ENCODE assay signal across 19 mouse cellular contexts in genomic region chr15:94523251-94523650, GRCm38 (mm10). TPM values are rescaled to one million over a fixed set of nuclear protein-coding genes. Genes with fewer than 3 reads are reported as not detected.
DNase-seq lines count a peak whose midpoint lies in the region; TF ChIP-seq lines count a peak whose summit lies in the region.
"Had no signal": no experiment of that assay in that cellular context is flagged by ENCODE, and none has a peak within 500 bp of the region (broad histone marks: within the 10 kb centered on the region; RNA-seq: fewer than 3 reads in every experiment).

No protein-coding gene starts in this region.

- no peaks in the 10 kb centered on the region for H3K36me3 ChIP-seq in heart, adult 2 months (ENCODE audit: control insufficient read depth, insufficient read depth, low read length)

- no peaks in the 10 kb centered on the region for H3K4me1 ChIP-seq in heart, adult 2 months (ENCODE audit: control insufficient read depth, insufficient read depth, low read length)
- H3K4me1 ChIP-seq: forebrain, embryonic 13.5 days; hindbrain, embryonic 10.5 days had no signal

- no peak overlapping the region for H3K4me3 ChIP-seq in heart, adult 2 months
- H3K4me3 ChIP-seq: forebrain, embryonic 13.5 days; heart, embryonic 12.5 days; hindbrain, embryonic 10.5 days had no signal

- TF ChIP-seq CTCF in heart, adult 2 months (IDR thresholded peaks at IDR 0.05) = no peak

- DNase-seq in heart, adult 11 months = peak; percentile 90
- no peak for DNase-seq in heart, adult 2 months
- DNase-seq in ES-CJ7 (ENCODE audit: low read depth, low spot score) = peak; percentile 25
- DNase-seq in adrenal gland, postnatal 14 days = peak; percentile 60
- DNase-seq in layer of hippocampus, adult 9-10 months (ENCODE audit: low spot score) = no peak
- DNase-seq in layer of hippocampus, postnatal 14 days (ENCODE audit: low spot score in 2 of 2) = no peak
- DNase-seq: cerebellum, adult 18-20 months; cerebellum, adult 9-11 months; cerebellum, postnatal 36 days; forebrain, postnatal 0 days; gastrocnemius, postnatal 36 days; heart, adult 18-20 months; kidney, adult 8-10 months had no signal

- no peak overlapping the region for H3K9ac ChIP-seq in heart, adult 2 months (ENCODE audit: low read depth, low read length)
- H3K9ac ChIP-seq: forebrain, embryonic 13.5 days; forebrain, postnatal 0 days; heart, embryonic 12.5 days; hindbrain, embryonic 14.5 days had no signal

- 83% methylated on average over 28 of the region's 28 CpGs for WGBS in heart, adult 2 months

- H3K27ac ChIP-seq in heart, adult 2 months = no peak overlapping the region
- H3K27ac ChIP-seq: forebrain, embryonic 13.5 days; hindbrain, embryonic 10.5 days; hindbrain, embryonic 14.5 days had no signal

- H3K27me3 ChIP-seq in heart, adult 2 months (ENCODE audit: control insufficient read depth, insufficient read depth, low read length) = no peaks in the 10 kb centered on the region
- H3K27me3 ChIP-seq: CH12.LX; forebrain, embryonic 13.5 days; heart, embryonic 12.5 days; Patski had no signal

- no peak for TF ChIP-seq POLR2A in heart, adult 2 months (IDR thresholded peaks at IDR 0.05; ENCODE audit: insufficient read depth, low read depth, low read length)

- intact Hi-C loops in heart, adult 2 months (cut with DNase I) = no loop called here

- no peaks in the 10 kb centered on the region for H3K79me2 ChIP-seq in heart, adult 2 months (replicated peaks; ENCODE audit: control insufficient read depth, insufficient read depth, low read length)

- no peak for TF ChIP-seq EP300 in heart, adult 2 months (IDR thresholded peaks at IDR 0.05; ENCODE audit: insufficient read depth, low read depth, low read length)

RNA-seq across cellular contexts. Expression of gene Pus7l, which starts 20.1 kb away (rescaled TPM):
- 1 to 10 TPM; 1.3 to 2.0 TPM for total RNA-seq in heart, adult 2 months (2021)
- 1.3 TPM in 2 replicates for polyA plus RNA-seq in heart, adult 2 months (2012; rRNA removed)
- 5.2 and 6.3 TPM in 2 replicates for total RNA-seq in adrenal gland, postnatal 14 days (2021)
- 1 to 10 TPM; 4.2 to 4.9 TPM for total RNA-seq in layer of hippocampus, postnatal 14 days (2021)

RNA-seq across cellular contexts. Expression of gene Irak4, which starts 20.2 kb away (rescaled TPM):
- 1 to 10 TPM; 5.5 to 5.9 TPM for total RNA-seq in heart, adult 2 months (2021)
- 2.6 and 3.3 TPM in 2 replicates for polyA plus RNA-seq in heart, adult 2 months (2012; rRNA removed)
- total RNA-seq in adrenal gland, postnatal 14 days (2021) = 15.7 and 17.5 TPM in 2 replicates
- total RNA-seq in layer of hippocampus, postnatal 14 days (2021) = 1 to 10 TPM; 2.1 to 2.8 TPM

RNA-seq across cellular contexts. Expression of gene Adamts20, which starts 58.0 kb away (rescaled TPM):
- total RNA-seq in heart, adult 2 months (2021) = under 1 TPM; 0.08 to 0.09 TPM
- 0.16 and 0.29 TPM in 2 replicates for polyA plus RNA-seq in heart, adult 2 months (2012; rRNA removed)
- total RNA-seq in adrenal gland, postnatal 14 days (2021) = 3.0 and 3.3 TPM in 2 replicates
- total RNA-seq in layer of hippocampus, postnatal 14 days (2021) = 10 to 100 TPM; 14.2 to 16.2 TPM

Comparison
In these comparisons a context has a peak if more than half of its experiments do, and no peak if none do; other contexts are left out.
1. DNase-seq: peak in heart, adult 11 months (single experiment), ES-CJ7 (single experiment) and adrenal gland, postnatal 14 days (single experiment); none in heart, adult 2 months (0 of 2), layer of hippocampus, adult 9-10 months (single experiment) and layer of hippocampus, postnatal 14 days (0 of 2).